Mouse (Mus musculus): ENCODE results near the gene Mrps12. TPM values are rescaled to one million over a fixed set of nuclear protein-coding genes. Genes with fewer than 3 reads are reported as not detected.

Mrps12 gene
- total and polyA plus RNA-seq, 3 experiments: 126 to 137 TPM; not detected in 1

DNA sequence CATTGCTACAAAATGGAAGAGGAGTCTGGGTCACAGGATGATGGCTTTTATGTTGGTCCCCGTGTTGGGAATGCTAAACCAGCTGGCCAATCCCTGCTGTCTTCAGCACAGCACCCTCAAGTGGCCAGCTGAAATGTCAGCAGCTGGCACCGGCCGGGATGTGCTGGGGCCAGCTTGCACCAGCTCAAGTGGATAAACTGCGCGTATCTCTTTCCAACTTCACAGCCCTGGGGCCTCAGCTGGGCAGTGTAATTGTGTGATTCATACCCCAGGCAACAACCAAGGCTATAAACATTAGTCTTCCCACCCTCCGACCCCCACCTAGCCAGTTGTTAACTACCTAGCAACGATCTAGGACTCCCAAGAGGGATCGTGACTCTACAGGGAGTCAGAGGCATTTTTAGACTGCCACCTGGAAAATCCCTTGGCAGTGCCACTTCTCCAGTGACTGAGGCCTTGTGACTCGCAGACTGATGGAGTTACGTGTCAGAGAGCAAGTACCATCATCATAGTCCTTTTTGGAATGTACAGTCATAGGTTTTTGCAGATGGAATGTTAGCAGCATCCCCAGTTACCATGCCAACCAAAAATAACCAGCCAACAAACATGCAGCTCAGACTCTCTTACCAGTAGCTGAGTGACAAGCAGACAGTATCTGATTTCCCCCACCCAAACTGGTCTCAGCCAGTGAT lies 13.8 kb downstream of the Mrps12 start:
- Histone ChIP-seq H3K4me1 (ENCODE audit: control insufficient read depth in 1 of 2, insufficient read depth in 2 of 2, low read length in 2 of 2) (no peaks in the 10 kb centered on the region), H3K27ac (ENCODE audit: control insufficient read depth, low read depth, low read length) (no peak overlapping the region), H3K79me2 (ENCODE audit: control insufficient read depth, insufficient read depth, low read length, poor library complexity) (no peaks in the 10 kb centered on the region), H3K9me3 (replicated peaks; ENCODE audit: insufficient read depth, low read length) (no peaks in the 10 kb centered on the region), H3K4me3 (ENCODE audit: control insufficient read depth in 1 of 2, insufficient read depth in 1 of 2, low read depth in 2 of 2, low read length in 2 of 2) (no peak overlapping the region), H3K9ac (ENCODE audit: control insufficient read depth, low read depth, low read length, poor library complexity, severe bottlenecking) (no peak overlapping the region), H3K36me3 (ENCODE audit: control insufficient read depth in 1 of 2, insufficient read depth in 2 of 2, low read length in 2 of 2) (no peaks in the 10 kb centered on the region), H3K27me3 (ENCODE audit: control insufficient read depth in 1 of 2, insufficient read depth in 2 of 2, low read length in 2 of 2) (no peaks in the 10 kb centered on the region)
- DNase-seq (ENCODE audit: low read depth, low spot score): peak; percentile 40
- no peak for TF ChIP-seq UBTF (IDR thresholded peaks at IDR 0.05; ENCODE audit: borderline replicate concordance, insufficient read depth, low read depth, low read length)
- TF ChIP-seq CTCF (IDR thresholded peaks at IDR 0.05 in 2 of 3, conservative IDR thresholded peaks at IDR 0.05 in 1 of 3; ENCODE audit: control insufficient read depth in 1 of 3, insufficient read depth in 1 of 3, low read depth in 2 of 3, low read length in 3 of 3, poor library complexity in 1 of 3, severe bottlenecking in 1 of 3): peak; percentile 49 to 72 (median 56)

DNA sequence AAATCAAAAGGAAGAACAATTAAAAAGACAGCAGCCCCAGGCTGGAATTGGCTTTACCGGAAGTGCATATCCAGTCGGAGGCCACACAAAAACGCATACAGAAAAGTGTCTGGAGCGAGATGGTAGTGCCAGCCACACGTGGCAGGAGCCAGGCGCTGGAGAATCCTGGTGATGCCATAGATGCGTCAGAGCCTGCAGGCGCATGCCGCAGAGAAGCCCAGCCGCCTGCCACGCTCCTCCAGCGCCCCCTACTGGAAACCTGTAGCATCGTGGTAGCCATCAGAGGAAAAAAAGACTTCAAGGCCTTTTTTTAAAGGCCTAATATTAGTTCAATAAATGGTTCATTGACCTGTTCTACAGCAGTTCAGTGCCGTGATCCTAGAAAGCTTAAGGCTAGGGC lies 15.0 kb downstream of the Mrps12 start:
- H3K9ac ChIP-seq (ENCODE audit: control insufficient read depth, low read depth, low read length, poor library complexity, severe bottlenecking): peak overlapping the region; percentile 59
- peak; percentile 88 for DNase-seq (ENCODE audit: low read depth, low spot score)
- no peaks in the 10 kb centered on the region for H3K4me1 ChIP-seq (ENCODE audit: control insufficient read depth in 1 of 2, insufficient read depth in 2 of 2, low read length in 2 of 2)
- no peaks in the 10 kb centered on the region for H3K36me3 ChIP-seq (ENCODE audit: control insufficient read depth in 1 of 2, insufficient read depth in 2 of 2, low read length in 2 of 2)
- H3K4me3 ChIP-seq (ENCODE audit: control insufficient read depth in 1 of 2, insufficient read depth in 1 of 2, low read depth in 2 of 2, low read length in 2 of 2): peak overlapping the region; percentile 48 to 50; a peak in 3 of 4 replicates
- no peaks in the 10 kb centered on the region for H3K79me2 ChIP-seq (ENCODE audit: control insufficient read depth, insufficient read depth, low read length, poor library complexity)
- H3K9me3 ChIP-seq (replicated peaks; ENCODE audit: insufficient read depth, low read length): no peaks in the 10 kb centered on the region
- H3K27ac ChIP-seq (ENCODE audit: control insufficient read depth, low read depth, low read length): no peak overlapping the region
- no peaks in the 10 kb centered on the region for H3K27me3 ChIP-seq (ENCODE audit: control insufficient read depth in 1 of 2, insufficient read depth in 2 of 2, low read length in 2 of 2)
- no peak for TF ChIP-seq MYB (IDR thresholded peaks at IDR 0.05; ENCODE audit: low read depth, low read length)
- TF ChIP-seq UBTF (IDR thresholded peaks at IDR 0.05; ENCODE audit: borderline replicate concordance, insufficient read depth, low read depth, low read length): no peak
- TF ChIP-seq NELFE (IDR thresholded peaks at IDR 0.05; ENCODE audit: low read depth, low read length): peak; percentile 32; the same call in 1 of the 2 replicates
- no peak for TF ChIP-seq ZMIZ1 (IDR thresholded peaks at IDR 0.05; ENCODE audit: low read depth, low read length)
- peak; percentile 79 for TF ChIP-seq ZNF384 (IDR thresholded peaks at IDR 0.05; ENCODE audit: low read depth, low read length)
- peak; percentile 89 for TF ChIP-seq RAD21 (IDR thresholded peaks at IDR 0.05; ENCODE audit: low read depth, low read length)
- no peak for TF ChIP-seq POLR2A (IDR thresholded peaks at IDR 0.05; ENCODE audit: control insufficient read depth in 1 of 2, insufficient read depth in 1 of 2, low read depth in 1 of 2, low read length in 2 of 2, poor library complexity in 1 of 2)
- TF ChIP-seq MYC (IDR thresholded peaks at IDR 0.05; ENCODE audit: low read depth, low read length): peak; percentile 79; the same call in 1 of the 2 replicates
- TF ChIP-seq POLR2AphosphoS5 (IDR thresholded peaks at IDR 0.05; ENCODE audit: borderline replicate concordance, low read depth, low read length): no peak
- TF ChIP-seq GATA1 (IDR thresholded peaks at IDR 0.05; ENCODE audit: low read depth, low read length): no peak
- TF ChIP-seq MXI1 (IDR thresholded peaks at IDR 0.05; ENCODE audit: low read depth, low read length): peak; percentile 85
- peak; percentile 60 for TF ChIP-seq NRF1 (IDR thresholded peaks at IDR 0.05; ENCODE audit: insufficient read depth, low read depth, low read length, poor library complexity, severe bottlenecking)
- no peak for TF ChIP-seq TBP (IDR thresholded peaks at IDR 0.05; ENCODE audit: low read depth, low read length)
- 0 out of 2 replicates have a peak, but pooled peaks have one; percentile 14 for TF ChIP-seq HCFC1 (IDR thresholded peaks at IDR 0.05; ENCODE audit: low read depth, low read length)
- peak; percentile 40; the same call in 1 of the 2 replicates for TF ChIP-seq TCF12 (IDR thresholded peaks at IDR 0.05; ENCODE audit: low read depth, low read length)
- TF ChIP-seq E2F4 (IDR thresholded peaks at IDR 0.05; ENCODE audit: borderline replicate concordance, low read depth, low read length): no peak
- TF ChIP-seq MEF2A (IDR thresholded peaks at IDR 0.05; ENCODE audit: extremely low read depth, insufficient replicate concordance, low read depth, low read length, poor library complexity, severe bottlenecking): no peak
- no peak for TF ChIP-seq EP300 (IDR thresholded peaks at IDR 0.05; ENCODE audit: low read depth in 1 of 2, low read length in 2 of 2)
- no peak for TF ChIP-seq ETS1 (IDR thresholded peaks at IDR 0.05; ENCODE audit: low read depth, low read length)
- TF ChIP-seq ELF1 (IDR thresholded peaks at IDR 0.05; ENCODE audit: low read depth, low read length): no peak
- no peak for TF ChIP-seq POLR2AphosphoS2 (IDR thresholded peaks at IDR 0.05; ENCODE audit: low read length)
- TF ChIP-seq KAT2A (conservative IDR thresholded peaks at IDR 0.05; ENCODE audit: low read depth, low read length): no peak
- TF ChIP-seq USF2 (IDR thresholded peaks at IDR 0.05; ENCODE audit: borderline replicate concordance in 1 of 2, insufficient read depth in 1 of 2, low read depth in 1 of 2, low read length in 2 of 2): no peak
- TF ChIP-seq TAL1 (IDR thresholded peaks at IDR 0.05; ENCODE audit: low read length): no peak
- TF ChIP-seq ZC3H11A (IDR thresholded peaks at IDR 0.05; ENCODE audit: low read depth, low read length): peak; percentile 63
- peak; percentile 77 for TF ChIP-seq SMC3 (IDR thresholded peaks at IDR 0.05; ENCODE audit: low read depth, low read length)
- TF ChIP-seq GABPA (IDR thresholded peaks at IDR 0.05; ENCODE audit: low read depth, low read length): no peak
- peak; percentile 72; the same call in 1 of the 2 replicates for TF ChIP-seq SIN3A (IDR thresholded peaks at IDR 0.05; ENCODE audit: low read length)
- peak; percentile 75; the same call in 1 of the 2 replicates for TF ChIP-seq MAX (IDR thresholded peaks at IDR 0.05; ENCODE audit: low read length)
